Mouse (Mus musculus) cortical plate, adult 2 months (tissue): ENCODE data around the gene Irgc1.

ENCODE experiments used
- CTCF ChIP-seq: fragments of 200-500 bp; IDR thresholded peaks from 2 replicates; pipeline ENCODE4 v1.5.1; 2011; ENCODE audit warnings: mild to moderate bottlenecking, control low read depth, low read length; ENCODE audit not compliant: insufficient read depth; ENCODE audit errors: extremely low read depth
- POLR2A ChIP-seq: fragments of 200-500 bp; IDR thresholded peaks from 2 replicates; pipeline ENCODE4 v1.6.1; 2011; ENCODE audit warnings: mild to moderate bottlenecking, low read length, control low read depth; ENCODE audit not compliant: insufficient read depth; ENCODE audit errors: extremely low read depth

GRCm38 (mm10) chr7:24387059-24387556, 65.0 kb downstream of the Irgc1 start:
- TF ChIP-seq CTCF: no peak
- no peak for TF ChIP-seq POLR2A
